Mouse (Mus musculus): ENCODE results near the gene Klra1. TPM values are rescaled to one million over a fixed set of nuclear protein-coding genes. Genes with fewer than 3 reads are reported as not detected.

Klra1 gene
- polyA plus RNA-seq (2012): not detected in 2 replicates

- no peak for TF ChIP-seq GATA1 (IDR thresholded peaks at IDR 0.05; ENCODE audit: low read length)
These were observed at the start of gene Klra1 for GRCm38 (mm10) chr6:130386750-130387149. Gene Klra1 (minus strand): TSS chr6:130386874.

GRCm38 (mm10) chr6:130429511-130429910 lies 42.8 kb upstream of the Klra1 start:
- TF ChIP-seq GATA1 (IDR thresholded peaks at IDR 0.05; ENCODE audit: low read length): no peak

DNA sequence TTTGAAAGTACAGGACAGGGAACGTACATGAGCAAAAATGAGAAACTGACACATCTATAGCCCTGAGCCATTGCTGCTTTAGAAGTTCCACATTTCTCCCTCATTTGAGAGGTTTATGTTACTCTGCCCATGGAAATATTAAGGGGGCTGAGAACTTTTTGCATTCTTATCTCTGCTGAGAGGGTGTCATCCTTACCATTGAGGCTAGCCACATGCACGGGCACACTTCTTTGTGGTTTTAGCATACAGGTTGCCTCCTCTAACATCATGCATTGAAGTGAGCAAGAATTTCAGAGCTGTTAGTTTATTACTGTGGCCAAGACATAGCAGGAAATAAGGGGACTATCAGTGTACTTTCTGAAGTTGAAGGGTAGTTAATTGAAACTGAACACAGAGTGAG lies 32.5 kb upstream of the Klra1 start:
- TF ChIP-seq GATA1 (IDR thresholded peaks at IDR 0.05; ENCODE audit: low read length): no peak

DNA sequence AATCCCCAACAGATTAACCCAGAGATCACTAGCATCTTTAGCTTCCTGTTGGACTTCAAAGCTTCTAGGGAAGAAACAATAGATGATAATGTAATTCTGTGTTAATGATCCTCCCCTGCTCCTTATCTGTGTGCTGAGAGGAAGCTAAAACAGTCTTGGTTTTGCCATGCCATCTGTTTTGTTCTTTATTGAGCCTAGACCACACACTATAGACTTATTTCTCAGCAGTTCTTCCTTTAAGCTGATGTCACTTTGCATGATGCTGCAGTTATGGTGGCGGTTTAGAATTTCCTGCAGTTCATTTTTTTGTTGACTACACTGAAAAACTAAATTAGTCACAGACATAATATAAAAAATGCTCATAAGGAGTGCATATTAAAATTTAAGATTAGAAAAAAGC lies 18.2 kb upstream of the Klra1 start:
- no peak for TF ChIP-seq GATA1 (IDR thresholded peaks at IDR 0.05; ENCODE audit: low read length)

GRCm38 (mm10) chr6:130385803-130386202 lies 871 bp downstream of the Klra1 start:
- no peak for TF ChIP-seq GATA1 (IDR thresholded peaks at IDR 0.05; ENCODE audit: low read length)

DNA sequence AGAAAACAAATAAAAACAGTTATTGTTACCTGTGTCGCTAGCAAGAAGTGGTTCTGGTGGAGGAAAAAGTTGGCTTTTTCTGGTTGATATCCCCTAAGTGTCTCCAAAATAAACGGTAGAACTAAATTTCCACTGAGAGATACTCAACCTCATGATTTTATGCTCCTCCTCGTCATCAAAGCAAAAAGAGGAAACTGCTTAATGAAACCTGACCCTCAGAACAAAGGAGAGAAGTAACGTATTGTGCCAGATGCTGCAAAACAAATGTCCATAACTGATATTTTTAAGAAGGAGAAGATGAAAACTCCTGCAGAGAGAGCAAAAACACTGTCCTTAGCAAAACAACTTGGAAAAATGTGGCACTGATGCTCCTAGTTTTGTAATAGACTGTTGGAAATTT lies 4.3 kb downstream of the Klra1 start:
- no peak for TF ChIP-seq GATA1 (IDR thresholded peaks at IDR 0.05; ENCODE audit: low read length)

GRCm38 (mm10) chr6:130337411-130337810 lies 49.3 kb downstream of the Klra1 start, which contains the start of gene Klra3:
Gene Klra3 (minus strand): TSS chr6:130337574.
- TF ChIP-seq GATA1 (IDR thresholded peaks at IDR 0.05; ENCODE audit: low read length): no peak

Other genes starting within 250 kb of the Klra1 start
- gene Klra9, start 193.8 kb downstream of the Klra1 start, polyA plus RNA-seq (2012): not detected in 2 replicates
- gene Klra7, start 153.6 kb downstream of the Klra1 start, polyA plus RNA-seq (2012): not detected in 2 replicates
- not detected in 2 replicates for gene Klra10, start 104.9 kb downstream of the Klra1 start, polyA plus RNA-seq (2012)
- not detected in 2 replicates for gene Klra3, start 49.3 kb downstream of the Klra1 start, polyA plus RNA-seq (2012)

Data from G1E-ER4 (cell line).